Mouse (Mus musculus) stomach, postnatal 0 days (tissue): ENCODE measurements around the gene Aebp1. TPM values are rescaled to one million over a fixed set of nuclear protein-coding genes. Genes with fewer than 3 reads are reported as not detected.
A peak's percentile ranks its signal among the peaks of the same experiment; 100 is the strongest.

Source experiments
- ATAC-seq: fragments of 200-750 bp; cut with Nextera tagmentation; 2 replicates; pipeline ENCODE4 v1.8.0; 2017; ENCODE audit not compliant: low FRiP score, low TSS enrichment
- DNase-seq: peaks from one replicate; pipeline ENCODE4 v3.0.0-alpha.2; 2016; ENCODE audit warnings: low spot score
- H3K27ac ChIP-seq: fragments of 300-500 bp; sonication (generic); replicated peaks from 2 replicates; pipeline ENCODE4 v1.5.1; 2014; ENCODE audit warnings: mild to moderate bottlenecking, control low read depth
- H3K27me3 ChIP-seq: fragments of 300-500 bp; sonication (generic); 2 replicates; pipeline ENCODE4 v1.6.1; 2014; ENCODE audit warnings: low read length; ENCODE audit not compliant: control insufficient read depth, insufficient read depth
- H3K36me3 ChIP-seq: fragments of 300-500 bp; sonication (generic); 2 replicates; pipeline ENCODE4 v1.6.1; 2014; ENCODE audit warnings: low read length, mixed read lengths; ENCODE audit not compliant: control insufficient read depth, insufficient read depth
- H3K4me1 ChIP-seq: fragments of 300-500 bp; sonication (generic); replicated peaks from 2 replicates; pipeline ENCODE4 v1.6.1; 2014; ENCODE audit warnings: antibody characterized with exemption; ENCODE audit not compliant: control insufficient read depth, insufficient read depth
- H3K4me2 ChIP-seq: fragments of 300-500 bp; sonication (generic); replicated peaks from 2 replicates; pipeline ENCODE4 v1.6.1; 2014; ENCODE audit warnings: low read depth, mild to moderate bottlenecking, control low read depth, moderate library complexity
- H3K4me3 ChIP-seq: fragments of 300-500 bp; sonication (generic); 2 replicates; pipeline ENCODE4 v1.5.1; 2014; ENCODE audit warnings: low read depth, low read length, control low read depth
- H3K9ac ChIP-seq: fragments of 300-500 bp; sonication (generic); 2 replicates; pipeline ENCODE4 v1.6.1; 2014; ENCODE audit warnings: mild to moderate bottlenecking, low read length, control low read depth, mixed read lengths
- H3K9me3 ChIP-seq: fragments of 300-500 bp; sonication (generic); 2 replicates; pipeline ENCODE4 v1.6.1; 2016; ENCODE audit warnings: low read length; ENCODE audit not compliant: control insufficient read depth
- CTCF ChIP-seq: IDR thresholded peaks from 2 replicates; pipeline ENCODE4 v1.5.1; 2016; ENCODE audit warnings: antibody characterized with exemption, low read depth, mild to moderate bottlenecking, moderate library complexity
- EP300 ChIP-seq: optimal IDR thresholded peaks from 2 replicates; pipeline ENCODE3; 2016; ENCODE audit warnings: antibody characterized with exemption
- WGBS: fragments of 180-500 bp; shearing (Covaris S2); extraction: QIAGEN DNeasy Blood & Tissue Kit; methylation state at CpG from one replicate; pipeline ENCODE4 v1.1.7; 2014; 5-methylcytosine and 5-hydroxymethylcytosine counted together
- polyA plus RNA-seq: library from polyadenylated mRNA; unstranded; fragments of >200 nt; fragmentation: Nextera tagmentation; extraction: Ambion mirVana; gene quantifications from 2 replicates; pipeline ENCODE4 v1.2.1, GENCODE M21; 2015

The Aebp1 gene
- polyA plus RNA-seq, 1 experiment from 2014 or later = 21.9 TPM

DNA sequence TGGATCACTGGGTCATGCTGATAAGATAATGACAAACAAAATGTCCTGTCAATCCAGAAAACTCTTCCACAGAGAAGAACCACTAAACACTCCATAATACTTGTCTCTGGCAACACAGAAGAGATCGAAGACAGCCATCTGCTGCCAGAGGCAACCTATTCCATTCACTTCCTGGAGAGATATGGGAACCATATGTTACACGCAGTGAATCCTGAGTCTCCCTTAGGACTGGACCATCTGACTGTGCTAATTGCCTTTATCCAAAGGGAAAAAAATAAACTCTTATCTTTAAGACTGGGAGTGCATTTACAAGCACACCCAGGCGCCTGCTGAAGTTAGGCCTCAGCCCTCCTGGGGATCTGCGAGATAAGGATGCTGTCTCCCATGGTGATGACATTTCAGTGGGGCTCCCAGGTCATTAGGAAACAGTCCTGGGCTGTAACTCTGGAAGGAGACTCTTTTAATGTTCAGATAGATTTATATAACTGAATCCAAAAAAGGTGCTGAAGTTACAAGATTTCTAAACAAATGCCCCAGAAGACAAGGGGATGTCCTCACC, 31.1 kb downstream of the Aebp1 start:
- no peak overlapping the region for H3K4me3 ChIP-seq
- H3K36me3 ChIP-seq = no peaks in the 10 kb centered on the region
- WGBS = 58% methylated on average over 4 of the region's 4 CpGs
- no peaks in the 10 kb centered on the region for H3K27me3 ChIP-seq
- TF ChIP-seq CTCF = no peak
- no peak for TF ChIP-seq EP300
- H3K9ac ChIP-seq = no peak overlapping the region
- H3K9me3 ChIP-seq = no peaks in the 10 kb centered on the region
- no peak overlapping the region for H3K4me2 ChIP-seq
- DNase-seq (no peak), ATAC-seq (no peak)
- peaks cover 2% of the 10 kb centered on the region; the same call in 1 of the 2 replicates for H3K4me1 ChIP-seq
- H3K27ac ChIP-seq = no peak overlapping the region

DNA sequence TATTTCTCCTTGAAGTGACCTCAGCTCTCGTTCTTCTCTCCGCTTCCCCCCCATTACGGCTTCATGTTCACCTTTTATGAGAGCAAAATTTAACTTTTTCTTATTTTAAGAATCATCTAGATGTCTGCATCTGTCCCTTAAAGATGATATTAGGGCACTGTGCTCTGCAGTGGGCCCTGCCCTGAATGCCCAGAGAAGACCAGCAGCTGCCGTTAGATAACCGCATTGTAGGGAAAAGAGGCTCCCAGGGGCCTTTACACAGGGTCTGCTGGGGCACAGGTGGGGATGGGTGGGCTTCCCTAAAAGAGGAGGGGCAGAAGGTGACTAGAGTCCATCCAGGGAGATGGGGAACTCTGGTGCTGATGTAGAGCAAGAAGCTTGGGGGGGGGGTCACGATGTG, 32.1 kb downstream of the Aebp1 start:
- H3K4me3 ChIP-seq = no peak overlapping the region
- WGBS = 84% methylated on average over 6 of the region's 6 CpGs
- H3K4me1 ChIP-seq = peaks cover 2% of the 10 kb centered on the region; the same call in 1 of the 2 replicates
- no peak overlapping the region for H3K9ac ChIP-seq
- no peak overlapping the region for H3K4me2 ChIP-seq
- H3K27ac ChIP-seq = no peak overlapping the region
- TF ChIP-seq EP300 (no peak), CTCF (no peak)
- H3K9me3 ChIP-seq = no peaks in the 10 kb centered on the region
- DNase-seq = no peak
- no peaks in the 10 kb centered on the region for H3K27me3 ChIP-seq
- no peaks in the 10 kb centered on the region for H3K36me3 ChIP-seq
- ATAC-seq = no peak

DNA sequence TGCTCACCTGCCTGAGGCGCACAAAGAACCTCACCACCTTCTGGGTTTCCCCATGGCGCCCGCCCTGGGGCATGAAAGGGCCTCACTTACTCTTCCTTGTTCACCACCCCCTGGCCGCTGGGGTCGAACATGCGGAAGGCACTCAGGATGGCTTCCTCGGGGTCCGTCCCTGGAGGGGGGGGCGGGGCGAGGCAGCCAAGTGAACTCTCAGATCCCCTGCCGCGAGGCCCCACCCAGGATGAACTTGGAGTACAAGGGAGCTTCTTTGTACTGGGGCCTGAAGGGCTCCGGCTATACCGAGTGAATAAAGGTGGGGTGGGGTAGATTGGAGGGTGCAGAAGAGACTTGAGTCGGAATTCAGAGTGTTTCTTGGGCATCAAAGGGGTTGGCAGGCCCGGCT, 35.5 kb downstream of the Aebp1 start:
- H3K4me1 ChIP-seq = peaks cover 8% of the 10 kb centered on the region; the same call in 1 of the 2 replicates
- peak overlapping the region; percentile 18; the same call in 1 of the 2 replicates for H3K9ac ChIP-seq
- ATAC-seq (0 out of 2 replicates have a peak, but pooled peaks have one; percentile 14), DNase-seq (peak; percentile 35)
- no peak for TF ChIP-seq EP300
- no peak for TF ChIP-seq CTCF
- no peaks in the 10 kb centered on the region for H3K36me3 ChIP-seq
- WGBS = 31% methylated on average over 16 of the region's 16 CpGs
- peak overlapping the region; percentile 42 for H3K4me2 ChIP-seq
- peak overlapping the region; percentile 73; the same call in 1 of the 2 replicates for H3K27ac ChIP-seq
- no peaks in the 10 kb centered on the region for H3K27me3 ChIP-seq
- H3K9me3 ChIP-seq = no peaks in the 10 kb centered on the region
- H3K4me3 ChIP-seq = 0 out of 2 replicates have a peak overlapping the region, but pooled peaks have one; percentile 6

DNA sequence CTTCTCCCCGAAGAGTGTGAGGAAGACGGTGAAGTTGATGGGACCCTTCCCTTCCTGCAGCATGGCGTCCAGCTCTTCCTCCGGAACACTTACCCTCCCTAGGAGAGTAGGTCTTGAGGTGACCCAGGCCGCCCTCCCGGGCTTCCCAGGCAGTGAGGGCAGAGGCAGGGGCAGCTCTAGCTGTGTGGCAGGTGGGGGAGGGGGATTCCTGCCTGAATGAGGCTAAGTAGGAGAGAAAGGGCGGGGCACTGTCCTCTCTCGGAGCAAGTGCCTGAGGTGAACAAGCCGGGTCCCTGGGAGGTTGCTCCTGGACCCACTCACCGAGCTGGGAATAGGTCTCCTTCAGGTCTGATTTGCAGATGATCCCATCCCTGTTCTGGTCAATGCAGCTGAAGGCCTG, 36.1 kb downstream of the Aebp1 start:
- H3K9ac ChIP-seq = peak overlapping the region; percentile 48
- no peaks in the 10 kb centered on the region for H3K9me3 ChIP-seq
- TF ChIP-seq EP300 (no peak), CTCF (no peak)
- ATAC-seq (no peak), DNase-seq (peak; percentile 39)
- no peaks in the 10 kb centered on the region for H3K27me3 ChIP-seq
- WGBS = 42% methylated on average over 9 of the region's 10 CpGs
- peak overlapping the region; percentile 42 for H3K4me2 ChIP-seq
- peak overlapping the region; percentile 73 for H3K27ac ChIP-seq
- no peaks in the 10 kb centered on the region for H3K36me3 ChIP-seq
- peak overlapping the region; percentile 6; the same call in 1 of the 2 replicates for H3K4me3 ChIP-seq
- H3K4me1 ChIP-seq = peaks cover 8% of the 10 kb centered on the region; the same call in 1 of the 2 replicates

DNA sequence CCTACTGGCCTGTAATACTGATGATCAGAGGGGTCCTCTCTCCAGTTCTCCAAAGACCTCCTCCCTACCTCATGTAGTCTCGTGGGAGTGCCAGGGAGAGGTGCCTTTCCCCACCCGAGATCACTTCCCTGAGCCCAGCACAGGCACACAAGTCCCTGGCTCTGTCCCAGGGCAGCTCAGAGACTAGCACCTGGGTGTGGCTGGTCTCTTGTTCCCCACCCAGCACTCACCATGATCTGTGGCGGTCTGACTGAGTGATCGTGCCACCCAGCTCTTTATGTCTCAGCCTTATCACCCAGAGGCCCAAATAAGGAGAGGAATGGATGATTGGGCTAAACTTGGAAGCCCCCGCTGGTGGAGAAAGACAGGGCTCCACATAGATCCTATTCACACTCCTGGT, 36.8 kb downstream of the Aebp1 start, which contains the start of gene Myl7:
Myl7 (minus strand) TSS at position 252 of the 400 bp plus-strand sequence.
- Histone ChIP-seq H3K27me3 (no peaks in the 10 kb centered on the region), H3K4me1 (peaks cover 8% of the 10 kb centered on the region; the same call in 1 of the 2 replicates), H3K9ac (peak within 1 kb of the TSS; percentile 48), H3K36me3 (no peaks in the 10 kb centered on the region), H3K4me2 (peak within 1 kb of the TSS; percentile 42), H3K4me3 (peak within 1 kb of the TSS; percentile 6; the same call in 1 of the 2 replicates), H3K27ac (peak within 1 kb of the TSS; percentile 73), H3K9me3 (no peaks in the 10 kb centered on the region)
- DNase-seq (peak; percentile 63), ATAC-seq (peak; percentile 43; the same call in 1 of the 2 replicates)
- TF ChIP-seq EP300 = no peak
- TF ChIP-seq CTCF = no peak
- WGBS = 51% methylated on average over 5 of the region's 5 CpGs

DNA sequence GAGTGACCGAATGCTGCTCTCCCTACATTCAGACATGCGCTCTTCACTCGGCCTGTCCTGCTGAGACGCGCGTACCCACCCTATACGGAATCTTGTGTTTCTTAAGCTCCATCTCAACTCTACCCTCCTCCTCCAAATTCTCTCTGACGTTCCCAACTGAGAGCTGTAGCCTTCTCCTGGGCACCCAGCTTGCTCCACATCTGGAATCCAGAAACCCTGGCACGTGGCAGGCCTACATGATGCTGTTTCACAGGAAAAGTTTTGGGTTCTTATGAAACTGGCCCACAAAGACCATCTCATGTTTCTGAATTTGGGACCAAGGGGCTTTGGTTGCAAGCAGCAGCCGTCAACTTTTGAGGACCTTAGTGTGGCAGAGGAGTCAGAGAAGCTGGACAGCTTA, 37.5 kb downstream of the Aebp1 start:
- Histone ChIP-seq H3K36me3 (no peaks in the 10 kb centered on the region), H3K27ac (no peak overlapping the region), H3K4me2 (no peak overlapping the region), H3K4me3 (no peak overlapping the region), H3K9me3 (no peaks in the 10 kb centered on the region), H3K27me3 (no peaks in the 10 kb centered on the region), H3K4me1 (peaks cover 8% of the 10 kb centered on the region; the same call in 1 of the 2 replicates), H3K9ac (no peak overlapping the region)
- TF ChIP-seq EP300 = no peak
- TF ChIP-seq CTCF = no peak
- WGBS = 95% methylated on average over 10 of the region's 10 CpGs
- no peak for ATAC-seq
- DNase-seq = no peak
